Mouse (Mus musculus) gastrocnemius, postnatal 4 days (tissue): ENCODE data around the gene 1110051M20Rik. TPM values are rescaled to one million over a fixed set of nuclear protein-coding genes. Genes with fewer than 3 reads are reported as not detected.
"Not testable (repeated sequence)": the region's sequence is repeated elsewhere in the genome, so short reads cannot be mapped to it uniquely, and the experiment has no call there.

Experiments used
- DNase-seq, 2 experiments: peaks; one replicate each; pipeline ENCODE4 v3.0.0; 2021 to 2022; ENCODE audit warnings: low spot score in 2 of 2, mixed read lengths in 2 of 2
- long read RNA-seq, 2 experiments: library from polyadenylated mRNA; stranded (forward); transcript quantifications; one replicate each; pipeline ENCODE4 v2.0.0; 2021
- total RNA-seq, 2 experiments: library from RNA; stranded (reverse); gene quantifications; 2 replicates each; pipeline ENCODE4 v1.2.3; 2021

Gene 1110051M20Rik
- 10 to 100 TPM; 13.8 to 18.2 TPM for total RNA-seq
- long read RNA-seq, experiment 1, transcript 1110051M20Rik-203 (9 exons, 1,977 nt) = major isoform, 16 of 22 reads
- long read RNA-seq, experiment 1, partial matches to known transcripts = 1 of 22 reads
- long read RNA-seq, experiment 1, other reads (novel, unspliced or antisense) = 3 of 22 reads
- long read RNA-seq, experiment 2, transcript 1110051M20Rik-203 (9 exons, 1,977 nt) = major isoform, 19 of 31 reads
- long read RNA-seq, experiment 2, partial matches to known transcripts = 5 of 31 reads
- long read RNA-seq, experiment 2, other reads (novel, unspliced or antisense) = 6 of 31 reads

DNA sequence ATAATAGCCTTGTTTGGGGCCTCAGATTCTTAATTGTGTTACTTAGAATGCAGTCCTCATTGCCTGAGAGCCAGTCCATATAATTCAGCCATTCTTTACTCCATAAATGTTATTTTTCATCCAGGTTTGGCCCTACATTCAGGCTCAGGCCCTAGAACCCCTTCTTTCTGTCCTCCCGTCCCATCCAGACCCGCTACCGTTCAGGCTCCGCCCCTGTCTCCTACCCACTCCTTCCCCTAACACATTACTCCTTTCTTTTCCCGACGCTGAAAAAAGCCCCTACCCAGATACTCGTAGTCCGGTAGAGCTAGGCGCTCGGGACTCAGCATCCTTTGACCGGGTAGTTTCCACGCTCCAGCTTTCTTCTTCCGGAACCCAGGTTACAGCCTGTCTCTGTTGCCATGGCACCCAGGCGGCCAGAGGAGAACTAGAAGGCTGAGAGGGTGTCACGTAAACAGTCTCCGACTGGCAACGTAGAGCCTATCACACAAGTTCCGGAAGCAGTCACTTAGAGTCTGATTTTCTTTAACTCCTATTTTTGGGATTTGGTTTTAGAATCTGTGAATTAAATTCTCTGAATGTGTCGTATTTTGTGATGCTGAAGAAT, at the start of gene 1110051M20Rik:
1110051M20Rik (minus strand) TSS at position 419 of the 607 bp plus-strand sequence.
- peak; percentile 75 to 89 for DNase-seq

DNA sequence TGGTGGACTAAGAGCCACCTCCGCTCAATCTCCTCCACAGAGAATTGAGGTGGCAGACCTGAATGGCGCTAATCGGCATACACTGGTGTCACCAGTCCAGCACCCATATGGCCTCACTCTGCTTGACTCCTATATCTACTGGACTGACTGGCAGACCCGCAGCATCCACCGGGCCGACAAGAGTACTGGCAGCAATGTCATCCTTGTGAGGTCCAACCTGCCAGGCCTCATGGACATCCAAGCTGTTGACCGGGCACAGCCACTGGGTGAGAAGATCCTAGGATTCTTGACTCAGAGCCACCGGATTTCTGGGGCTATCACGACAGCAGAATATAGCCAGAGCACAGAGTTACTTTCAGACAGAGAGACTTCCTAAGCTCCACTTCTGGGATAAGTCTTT, 49.5 kb upstream of the 1110051M20Rik start:
- no peak for DNase-seq

DNA sequence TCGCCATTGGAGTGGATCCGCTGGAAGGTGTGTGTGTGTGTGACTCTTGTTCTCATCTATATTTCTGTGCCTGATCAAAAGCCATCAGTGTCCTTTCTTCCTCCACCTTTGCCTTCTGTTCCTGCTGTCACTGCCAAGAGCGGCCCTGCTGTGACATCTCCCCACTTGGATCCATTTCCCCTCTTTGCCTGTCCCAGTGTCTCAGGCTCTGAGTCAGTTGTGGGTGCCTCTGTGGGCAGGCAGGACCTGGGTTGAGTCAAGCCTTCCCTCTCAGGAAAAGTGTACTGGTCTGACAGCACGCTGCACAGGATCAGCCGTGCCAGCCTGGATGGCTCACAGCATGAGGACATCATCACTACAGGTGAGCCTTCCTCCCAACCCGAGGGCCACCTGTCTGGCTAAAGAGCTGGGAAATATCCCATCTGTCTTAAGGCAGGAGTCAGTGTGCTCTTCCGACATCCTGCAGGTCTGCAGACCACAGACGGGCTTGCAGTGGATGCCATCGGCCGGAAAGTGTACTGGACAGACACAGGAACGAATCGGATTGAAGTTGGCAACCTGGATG, 47.6 kb upstream of the 1110051M20Rik start:
- no peak for DNase-seq

- not testable (repeated sequence) for DNase-seq
These were observed 42.8 kb upstream of the 1110051M20Rik start for GRCm38 (mm10) chr2:91487295-91487694.

- no peak for DNase-seq
These were observed 40.8 kb upstream of the 1110051M20Rik start for GRCm38 (mm10) chr2:91485256-91485655.

- no peak for DNase-seq
These were observed 40.2 kb upstream of the 1110051M20Rik start for GRCm38 (mm10) chr2:91484698-91485097.

GRCm38 (mm10) chr2:91480805-91481514, 36.5 kb upstream of the 1110051M20Rik start:
- DNase-seq = no peak

DNA sequence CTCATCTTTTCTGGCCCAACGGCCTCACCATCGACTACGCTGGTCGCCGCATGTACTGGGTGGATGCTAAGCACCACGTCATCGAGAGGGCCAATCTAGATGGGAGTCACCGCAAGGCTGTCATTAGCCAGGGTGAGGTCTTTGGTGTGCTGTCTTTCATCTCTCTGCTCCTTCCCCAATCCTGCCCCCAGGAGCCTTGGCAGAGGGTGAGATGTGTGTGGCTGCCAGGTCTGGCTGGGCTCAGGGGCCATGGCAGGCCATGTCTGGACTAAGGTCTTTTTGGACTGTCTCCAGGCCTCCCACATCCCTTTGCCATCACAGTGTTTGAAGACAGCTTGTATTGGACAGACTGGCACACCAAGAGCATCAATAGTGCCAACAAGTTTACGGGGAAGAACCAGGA, 35.9 kb upstream of the 1110051M20Rik start:
- DNase-seq = no peak

- no peak for DNase-seq
These were observed 32.3 kb upstream of the 1110051M20Rik start for GRCm38 (mm10) chr2:91476841-91477240.

DNA sequence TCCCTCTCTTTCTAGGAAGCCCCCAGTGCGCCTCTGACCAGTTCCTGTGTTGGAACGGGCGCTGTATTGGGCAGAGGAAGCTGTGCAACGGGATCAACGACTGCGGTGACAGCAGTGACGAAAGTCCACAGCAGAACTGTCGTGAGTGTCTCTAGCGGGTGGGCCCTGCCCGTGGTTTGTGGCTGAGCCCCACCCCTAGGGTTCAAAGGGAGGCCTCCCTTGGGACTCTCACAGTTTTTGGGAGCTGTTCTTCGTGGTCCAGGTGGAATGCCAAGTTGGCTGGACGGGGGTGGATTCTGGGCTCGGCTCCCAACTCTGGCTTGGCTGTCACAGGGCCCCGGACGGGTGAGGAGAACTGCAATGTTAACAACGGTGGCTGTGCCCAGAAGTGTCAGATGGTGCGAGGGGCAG, 31.8 kb upstream of the 1110051M20Rik start:
- peak in 1 of 2 experiments; percentile 51 for DNase-seq

DNA sequence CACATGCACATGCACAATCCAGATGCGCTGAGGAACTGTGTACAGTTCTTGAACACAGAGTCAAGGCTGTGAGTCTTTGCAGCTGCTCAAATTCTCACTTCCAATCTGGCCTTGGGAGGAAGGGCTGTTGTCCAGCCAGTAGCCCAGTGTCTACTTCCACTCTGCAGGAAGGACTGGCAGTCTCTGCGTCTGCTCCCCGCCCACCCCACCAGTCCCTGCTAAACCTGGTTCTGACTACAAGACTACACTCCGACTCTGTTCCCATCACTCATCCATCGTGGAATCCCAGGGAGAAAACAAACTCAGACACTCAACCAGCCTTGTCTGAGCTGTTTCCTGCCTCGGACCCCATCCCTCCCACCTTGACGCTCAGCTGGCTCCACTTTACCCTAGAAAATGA, 31.3 kb upstream of the 1110051M20Rik start:
- no peak for DNase-seq

GRCm38 (mm10) chr2:91474358-91474757, 29.9 kb upstream of the 1110051M20Rik start:
- no peak for DNase-seq

DNA sequence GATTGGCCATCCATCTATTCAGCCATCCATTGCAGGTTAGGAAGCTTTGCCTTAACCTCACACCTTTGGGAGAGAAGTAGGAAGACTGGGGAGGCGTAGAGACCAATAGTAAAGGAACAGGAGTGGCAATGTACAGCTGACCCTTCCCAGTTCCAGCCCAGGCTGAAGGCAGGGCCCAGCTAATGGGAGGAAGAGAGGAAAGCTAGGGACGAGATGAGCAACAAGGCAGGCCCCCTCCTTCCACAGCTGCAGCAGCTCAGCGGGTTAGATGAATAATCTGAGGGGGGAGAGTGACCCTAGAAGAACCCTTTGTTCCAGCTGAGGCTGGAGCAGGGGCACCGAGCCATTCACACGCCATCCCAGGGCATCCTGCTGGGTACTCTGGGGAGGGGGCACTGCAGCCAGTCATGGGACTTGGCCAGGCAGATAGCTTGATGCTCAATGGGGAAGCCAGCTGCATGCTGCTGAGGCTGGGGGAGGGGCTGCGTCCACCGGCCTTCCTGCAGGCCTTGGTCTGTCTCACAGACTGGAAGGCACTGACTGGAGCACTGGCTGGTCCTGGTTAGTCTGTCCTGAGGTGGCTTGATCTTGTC, 25.6 kb upstream of the 1110051M20Rik start:
- no peak for DNase-seq

- DNase-seq = no peak
These were observed 23.1 kb upstream of the 1110051M20Rik start for GRCm38 (mm10) chr2:91467613-91468012.

DNA sequence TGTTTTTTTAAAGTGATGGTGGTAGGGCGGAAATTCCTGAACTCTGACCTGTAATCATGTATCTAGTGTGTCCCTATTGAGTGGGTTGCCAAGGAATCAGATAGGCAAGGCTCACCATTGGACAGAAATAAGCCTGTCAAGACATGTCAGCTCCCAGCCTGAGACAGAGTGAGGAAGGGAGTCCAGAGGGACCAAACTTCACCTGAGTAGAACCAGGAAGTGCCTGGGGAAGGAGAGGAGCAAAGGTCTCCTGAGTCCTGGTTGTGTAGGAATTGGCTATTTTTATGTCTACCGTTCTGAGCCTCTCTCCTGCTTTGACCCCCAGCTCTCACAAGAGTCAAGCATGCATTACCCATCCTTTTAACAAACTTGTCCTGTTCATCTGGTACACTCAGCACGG, 21.4 kb upstream of the 1110051M20Rik start:
- DNase-seq = no peak

DNA sequence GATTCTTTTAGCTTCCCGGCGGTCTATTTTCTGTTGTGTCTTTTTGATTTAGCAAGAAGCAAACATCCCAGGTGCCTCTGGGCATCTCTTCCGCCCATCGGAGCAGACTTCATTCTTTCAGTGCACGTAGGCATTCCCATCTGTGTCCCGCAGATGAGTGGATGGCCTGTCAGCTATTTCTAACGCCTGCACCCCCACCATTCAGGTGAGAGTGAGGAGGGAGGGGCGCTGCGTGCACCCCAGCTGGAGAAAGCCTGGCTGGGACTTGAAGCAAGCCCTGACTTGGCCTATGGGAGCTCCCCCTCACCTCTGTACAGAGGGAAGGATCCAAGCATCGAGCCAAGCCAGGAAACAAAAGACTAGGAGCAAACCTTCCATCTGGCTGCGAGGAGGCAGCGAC, 18.2 kb upstream of the 1110051M20Rik start:
- no peak for DNase-seq

DNA sequence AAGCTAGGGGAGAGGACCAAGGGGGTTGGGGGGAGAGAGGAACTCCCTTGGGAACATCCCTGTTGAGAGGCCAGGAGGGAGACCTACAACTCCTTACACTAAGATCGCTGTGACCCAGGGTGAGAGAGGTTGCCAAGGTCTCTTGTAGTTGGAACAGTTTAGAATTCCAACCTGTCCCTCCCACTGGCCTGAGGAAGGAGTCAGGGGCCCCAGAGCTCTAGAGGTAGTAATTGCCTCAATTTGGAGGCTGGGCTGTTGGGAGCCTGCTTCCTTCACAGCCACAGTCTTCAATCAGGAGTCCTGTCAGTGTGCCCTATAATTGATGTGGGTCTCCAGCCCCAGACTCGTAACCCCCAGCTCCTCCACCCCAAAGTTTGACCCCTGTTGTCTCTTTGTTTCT, 17.7 kb upstream of the 1110051M20Rik start:
- DNase-seq = no peak

DNA sequence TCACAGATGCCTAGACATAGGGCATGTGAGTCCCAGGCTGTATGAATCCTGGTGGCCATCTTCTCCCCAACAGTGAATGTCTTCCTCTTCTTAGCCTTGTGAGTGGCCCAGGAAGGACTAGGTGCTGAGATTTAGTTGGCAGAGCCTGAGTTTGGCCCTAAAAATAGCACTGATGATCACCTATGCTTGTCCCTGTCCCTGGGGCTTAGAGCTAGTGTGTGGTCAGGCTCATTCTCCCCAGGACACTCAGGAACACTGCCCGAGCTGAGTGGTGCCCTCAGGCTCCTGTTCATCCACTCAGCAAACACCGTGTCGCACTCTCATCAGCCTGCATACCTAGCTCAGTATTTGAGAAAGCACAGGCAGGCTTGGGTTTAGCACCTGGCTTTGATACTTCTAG, 16.8 kb upstream of the 1110051M20Rik start:
- DNase-seq = no peak

DNA sequence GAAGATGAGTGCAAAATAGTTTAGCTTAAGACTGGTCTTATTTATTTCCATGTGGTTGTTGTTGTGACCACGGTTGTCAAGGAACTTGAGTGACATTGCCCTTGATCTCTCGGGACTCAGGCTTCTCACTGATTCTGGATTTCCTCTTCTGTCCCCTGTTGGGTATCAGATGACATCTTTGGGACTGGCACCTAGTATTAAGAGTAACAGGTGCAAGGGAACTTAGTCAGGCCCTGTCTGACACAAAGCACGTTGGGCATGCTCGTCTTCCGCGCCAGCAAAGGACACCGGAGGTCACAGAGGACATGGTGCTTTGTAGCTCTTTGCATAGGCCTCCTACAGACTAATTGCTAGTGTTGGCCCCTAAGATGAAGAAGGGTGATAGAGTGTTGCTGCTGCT, 16.3 kb upstream of the 1110051M20Rik start:
- no peak for DNase-seq

GRCm38 (mm10) chr2:91460076-91460475, 15.6 kb upstream of the 1110051M20Rik start:
- DNase-seq = no peak

DNA sequence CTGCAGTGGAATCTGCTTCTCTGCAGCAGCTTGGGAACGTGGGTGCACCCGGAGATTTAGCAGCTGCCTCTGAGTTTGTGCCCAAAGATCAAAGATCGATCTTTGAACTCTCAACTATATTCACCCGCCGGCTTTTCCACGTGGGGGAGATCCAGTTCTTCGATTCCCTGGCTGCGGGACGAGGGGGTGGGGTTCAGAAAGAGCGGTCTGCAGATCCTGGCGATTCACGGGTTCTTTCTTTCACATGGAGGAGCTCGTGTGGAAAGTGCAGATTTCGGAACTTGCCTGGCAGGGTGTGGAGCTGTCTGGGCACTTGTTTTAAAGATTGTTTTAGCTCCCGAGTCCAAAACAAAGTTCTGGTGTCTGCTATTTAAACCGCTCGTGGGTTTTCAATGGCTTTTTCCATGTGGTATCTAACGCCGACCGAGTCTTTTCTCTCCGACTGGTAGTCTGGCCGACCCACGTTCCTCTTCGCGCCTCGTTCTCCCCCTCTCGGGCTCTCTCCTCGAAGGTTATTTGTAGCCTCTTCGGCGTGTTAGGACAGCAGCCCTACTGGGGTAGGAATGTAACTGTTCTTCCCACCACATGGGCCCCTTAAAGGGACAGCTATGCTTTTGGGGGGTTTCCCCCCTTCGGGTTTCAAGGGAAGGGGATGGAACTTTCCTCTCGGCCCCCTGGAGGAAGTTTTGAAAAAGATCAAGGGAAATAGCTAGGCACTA, 14.3 kb upstream of the 1110051M20Rik start:
- DNase-seq = peak in 1 of 2 experiments; percentile 53
